Mouse (Mus musculus) bone marrow macrophage, adult 2 months (primary cell): ENCODE data around the gene Dmwd.

ENCODE experiments used
- CTCF ChIP-seq: IDR thresholded peaks from 2 replicates; pipeline ENCODE4 v1.5.1; 2012; ENCODE audit warnings: low read depth, mild to moderate bottlenecking, low read length, moderate library complexity
- POLR2A ChIP-seq: IDR thresholded peaks from 2 replicates; pipeline ENCODE4 v1.6.1; 2012; ENCODE audit warnings: mild to moderate bottlenecking, low read depth, low read length, borderline replicate concordance

DNA sequence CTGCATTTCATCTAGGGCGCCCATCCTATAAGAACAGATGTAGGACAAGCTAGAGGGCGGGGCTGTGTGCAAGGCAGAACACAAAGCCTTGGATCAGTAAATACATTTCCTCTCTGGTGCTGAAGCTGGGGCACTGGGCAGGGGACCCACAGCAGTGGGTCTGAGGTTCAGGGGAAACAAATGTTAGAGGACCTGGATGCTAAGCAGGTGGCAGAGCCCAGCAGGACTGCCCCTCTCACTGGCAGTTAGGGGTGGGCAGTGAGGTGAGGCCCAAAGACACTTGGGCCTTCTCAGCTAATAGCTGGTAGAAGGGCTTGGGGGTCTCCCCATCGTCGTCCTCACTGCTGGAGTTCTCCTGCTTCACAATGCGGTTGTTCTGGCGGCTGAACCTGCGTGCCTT lies 22.8 kb downstream of the Dmwd start:
- TF ChIP-seq CTCF (no peak), POLR2A (no peak)
